Mouse (Mus musculus) limb, embryonic 15.5 days (tissue): ENCODE measurements around the gene Daam1. TPM values are rescaled to one million over a fixed set of nuclear protein-coding genes. Genes with fewer than 3 reads are reported as not detected.

Experiments used
- ATAC-seq: fragments of 200-750 bp; cut with Nextera tagmentation; 2 replicates; pipeline ENCODE4 v1.8.0; 2017; ENCODE audit warnings: low read depth, moderate TSS enrichment; ENCODE audit not compliant: insufficient number of reproducible peaks, low FRiP score, low TSS enrichment
- H3K27ac ChIP-seq: fragments of 300-500 bp; sonication (generic); 2 replicates; pipeline ENCODE4 v1.5.1; 2015; ENCODE audit warnings: moderate library complexity, mild to moderate bottlenecking, inconsistent platforms
- H3K27me3 ChIP-seq: fragments of 300-500 bp; sonication (generic); 2 replicates; pipeline ENCODE4 v1.6.1; 2015; ENCODE audit warnings: inconsistent platforms
- H3K36me3 ChIP-seq: fragments of 300-500 bp; sonication (generic); 2 replicates; pipeline ENCODE4 v1.6.1; 2015; ENCODE audit warnings: inconsistent platforms
- H3K4me1 ChIP-seq: fragments of 300-500 bp; sonication (generic); 2 replicates; pipeline ENCODE4 v1.6.1; 2015; ENCODE audit warnings: inconsistent platforms
- H3K4me2 ChIP-seq: fragments of 300-500 bp; sonication (generic); 2 replicates; pipeline ENCODE4 v1.6.1; 2015; ENCODE audit warnings: mild to moderate bottlenecking, inconsistent platforms
- H3K4me3 ChIP-seq: fragments of 300-500 bp; sonication (generic); 2 replicates; pipeline ENCODE4 v1.5.1; 2015; ENCODE audit warnings: mild to moderate bottlenecking, inconsistent platforms
- H3K9ac ChIP-seq: fragments of 300-500 bp; sonication (generic); 2 replicates; pipeline ENCODE4 v1.6.1; 2015; ENCODE audit warnings: inconsistent platforms
- H3K9me3 ChIP-seq: fragments of 300-500 bp; sonication (generic); 2 replicates; pipeline ENCODE4 v1.6.1; 2016; ENCODE audit warnings: inconsistent platforms
- WGBS: fragments of 180-500 bp; shearing (Covaris S2); methylation state at CpG from one replicate; pipeline ENCODE4 v1.1.7; 2015; 5-methylcytosine and 5-hydroxymethylcytosine counted together
- polyA plus RNA-seq: library from polyadenylated mRNA; unstranded; fragments of >200 nt; fragmentation: Nextera tagmentation; extraction: Ambion mirVana; gene quantifications from 2 replicates; pipeline ENCODE4 v1.2.1, GENCODE M21; 2015

Daam1 gene
- polyA plus RNA-seq, 1 experiment from 2014 or later = 10.5 TPM

DNA sequence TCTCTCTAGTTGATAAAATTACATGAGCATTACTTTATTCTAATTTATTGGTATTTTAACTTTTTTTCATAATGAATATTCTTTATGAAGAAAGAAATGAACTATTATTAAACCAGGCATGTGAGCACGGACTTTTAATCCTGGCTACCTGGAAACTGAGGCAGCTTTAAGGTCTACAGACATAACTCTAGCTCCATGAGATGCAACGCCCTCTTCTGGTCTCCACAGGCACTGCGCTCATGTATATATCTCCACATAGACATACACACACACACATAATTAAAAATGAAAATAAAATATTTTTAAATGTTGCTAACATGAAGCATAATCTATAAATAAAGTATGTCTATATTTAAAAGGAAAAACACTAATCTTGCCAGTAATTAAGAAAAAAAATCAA, 21.3 kb upstream of the Daam1 start:
- H3K27me3 ChIP-seq = no peaks in the 10 kb centered on the region
- H3K4me3 ChIP-seq = no peak overlapping the region
- ATAC-seq = no peak
- H3K4me2 ChIP-seq = no peak overlapping the region
- H3K9me3 ChIP-seq = no peaks in the 10 kb centered on the region
- no peak overlapping the region for H3K9ac ChIP-seq
- H3K27ac ChIP-seq = no peak overlapping the region
- no peaks in the 10 kb centered on the region for H3K4me1 ChIP-seq
- WGBS = 91% methylated on average over 3 of the region's 3 CpGs
- H3K36me3 ChIP-seq = no peaks in the 10 kb centered on the region

DNA sequence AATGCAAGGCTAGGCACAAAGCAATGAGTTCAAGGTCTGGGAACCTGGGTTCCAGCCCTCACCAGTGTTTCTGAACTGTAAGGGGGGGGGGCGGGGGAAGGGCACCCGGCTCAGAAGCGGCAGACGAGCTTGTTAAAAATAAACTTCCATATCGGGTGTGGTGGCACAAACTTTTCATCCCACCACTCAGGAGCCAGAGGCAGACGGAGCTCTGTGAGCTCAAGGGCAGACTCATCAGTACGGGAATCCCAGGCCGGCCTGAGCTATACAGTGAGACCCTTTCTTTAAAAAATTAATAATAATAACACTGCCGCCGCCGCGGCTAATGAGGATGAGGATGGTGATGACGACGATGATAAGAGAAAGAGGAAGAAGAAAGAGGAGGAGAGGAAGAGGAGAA, 18.3 kb upstream of the Daam1 start:
- H3K9me3 ChIP-seq = no peaks in the 10 kb centered on the region
- no peak overlapping the region for H3K4me3 ChIP-seq
- H3K9ac ChIP-seq = no peak overlapping the region
- H3K4me2 ChIP-seq = no peak overlapping the region
- H3K4me1 ChIP-seq = no peaks in the 10 kb centered on the region
- H3K27me3 ChIP-seq = no peaks in the 10 kb centered on the region
- H3K27ac ChIP-seq = no peak overlapping the region
- WGBS = 83% methylated on average over 14 of the region's 14 CpGs
- no peaks in the 10 kb centered on the region for H3K36me3 ChIP-seq
- no peak for ATAC-seq

DNA sequence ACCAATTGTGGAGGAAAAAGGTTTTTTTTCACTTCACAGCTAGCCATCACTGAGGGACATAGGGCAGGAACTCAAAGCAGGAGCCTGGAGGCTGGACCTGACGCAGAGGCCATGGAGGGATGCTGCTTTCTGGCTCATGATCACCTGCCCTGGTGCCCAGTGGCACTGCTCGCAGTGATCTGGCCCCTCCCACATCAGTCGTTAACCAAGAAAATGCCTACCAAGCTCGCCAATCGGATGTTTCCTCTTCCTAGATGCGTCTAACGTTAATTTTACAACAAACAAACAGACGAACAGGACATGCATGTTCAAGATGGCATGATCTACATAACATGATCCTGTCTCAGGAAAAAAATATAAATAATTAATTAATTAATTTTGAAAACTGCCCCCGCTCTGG, 17.6 kb upstream of the Daam1 start:
- Histone ChIP-seq H3K27me3 (no peaks in the 10 kb centered on the region), H3K4me2 (no peak overlapping the region), H3K9ac (no peak overlapping the region), H3K9me3 (no peaks in the 10 kb centered on the region), H3K4me1 (no peaks in the 10 kb centered on the region), H3K27ac (no peak overlapping the region), H3K4me3 (no peak overlapping the region), H3K36me3 (no peaks in the 10 kb centered on the region)
- ATAC-seq = no peak
- 86% methylated on average over 9 of the region's 9 CpGs for WGBS

DNA sequence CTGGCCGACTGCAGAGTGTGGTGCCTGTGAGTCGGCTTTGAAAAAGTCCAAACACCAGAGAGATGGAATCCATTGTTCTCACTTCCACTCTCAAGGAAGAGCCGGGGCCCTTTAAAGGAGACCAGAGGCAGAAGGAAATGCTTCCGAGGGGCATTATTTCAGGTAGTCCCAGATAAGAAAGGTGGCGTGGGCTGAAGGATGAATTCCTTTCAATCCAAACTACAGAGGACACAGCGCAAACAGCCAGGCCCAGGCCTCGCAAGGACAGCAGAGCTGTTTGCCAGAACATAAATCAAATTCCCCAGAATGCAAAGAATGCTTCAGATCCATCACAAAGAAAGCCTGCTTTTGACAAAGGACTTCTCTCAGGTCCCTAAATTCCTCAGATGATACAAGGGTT, 17.1 kb upstream of the Daam1 start:
- Histone ChIP-seq H3K9me3 (no peaks in the 10 kb centered on the region), H3K4me3 (no peak overlapping the region), H3K27me3 (no peaks in the 10 kb centered on the region), H3K9ac (no peak overlapping the region), H3K4me1 (no peaks in the 10 kb centered on the region), H3K36me3 (no peaks in the 10 kb centered on the region), H3K27ac (no peak overlapping the region), H3K4me2 (no peak overlapping the region)
- WGBS = 41% methylated on average over 7 of the region's 7 CpGs
- no peak for ATAC-seq

DNA sequence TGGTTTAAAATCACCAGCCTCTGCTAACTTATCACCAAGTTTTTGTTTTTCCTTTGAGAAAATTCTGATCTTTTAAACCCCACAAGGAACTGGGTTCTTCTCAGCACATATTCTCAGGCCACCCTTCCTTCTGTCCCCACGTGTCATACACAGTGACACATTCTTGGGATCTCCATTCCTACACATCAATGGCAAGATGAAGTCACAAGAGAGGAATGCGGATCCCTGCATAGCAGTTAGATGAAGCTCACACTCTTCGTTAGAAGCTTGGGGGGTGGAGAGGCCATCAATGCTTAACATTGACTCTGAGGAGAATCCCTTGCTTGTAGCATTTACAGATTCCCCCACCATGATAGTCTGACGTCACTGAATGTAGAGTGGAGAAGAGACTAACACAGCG, 10.8 kb upstream of the Daam1 start:
- no peak overlapping the region for H3K4me2 ChIP-seq
- H3K4me3 ChIP-seq = no peak overlapping the region
- H3K9ac ChIP-seq = no peak overlapping the region
- no peak overlapping the region for H3K27ac ChIP-seq
- H3K4me1 ChIP-seq = no peaks in the 10 kb centered on the region
- H3K27me3 ChIP-seq = no peaks in the 10 kb centered on the region
- WGBS = 71% methylated on average over 5 of the region's 5 CpGs
- H3K9me3 ChIP-seq = no peaks in the 10 kb centered on the region
- no peak for ATAC-seq
- H3K36me3 ChIP-seq = no peaks in the 10 kb centered on the region

DNA sequence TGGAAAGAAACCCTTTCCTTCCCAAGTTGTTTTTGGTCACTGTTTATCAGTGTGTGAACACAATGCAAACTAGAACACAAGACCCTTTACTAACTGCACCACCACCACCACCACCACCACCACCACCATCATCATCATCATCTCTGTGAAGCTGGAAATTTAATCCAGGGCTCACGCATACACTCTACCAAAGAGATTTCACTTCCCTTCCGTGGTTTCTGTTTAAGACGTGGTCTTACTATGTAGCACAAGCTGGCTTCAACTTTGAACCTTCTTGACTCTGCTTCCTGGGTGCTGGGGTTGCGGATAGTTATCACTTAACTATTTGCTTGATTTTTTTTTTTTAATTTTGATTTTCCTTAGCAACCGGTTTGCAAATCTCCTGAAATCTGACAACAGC, 9.6 kb upstream of the Daam1 start:
- Histone ChIP-seq H3K9me3 (no peaks in the 10 kb centered on the region), H3K4me1 (no peaks in the 10 kb centered on the region), H3K27me3 (no peaks in the 10 kb centered on the region), H3K27ac (no peak overlapping the region), H3K4me2 (no peak overlapping the region), H3K36me3 (no peaks in the 10 kb centered on the region), H3K9ac (no peak overlapping the region), H3K4me3 (no peak overlapping the region)
- WGBS = 90% methylated on average over 5 of the region's 5 CpGs
- no peak for ATAC-seq

DNA sequence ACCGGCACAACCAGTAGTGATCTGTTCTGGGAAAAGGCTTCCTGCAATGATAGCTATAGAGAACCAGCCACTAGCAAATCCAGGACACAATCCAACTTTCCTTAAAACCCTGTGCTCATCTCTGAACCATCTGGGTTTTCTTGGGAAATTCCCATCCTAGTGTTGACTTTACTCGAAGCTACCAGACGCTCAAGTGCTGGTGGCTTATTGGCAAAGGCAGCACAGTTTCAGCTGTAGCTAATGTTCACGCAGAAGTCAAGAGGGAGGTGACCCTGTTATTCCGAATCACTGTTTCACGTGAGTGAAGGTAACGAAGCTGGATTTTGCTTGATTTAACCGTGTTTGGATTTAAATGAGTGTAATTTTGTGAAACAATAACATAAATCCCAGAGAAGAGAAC, 9.1 kb upstream of the Daam1 start:
- ATAC-seq = no peak

DNA sequence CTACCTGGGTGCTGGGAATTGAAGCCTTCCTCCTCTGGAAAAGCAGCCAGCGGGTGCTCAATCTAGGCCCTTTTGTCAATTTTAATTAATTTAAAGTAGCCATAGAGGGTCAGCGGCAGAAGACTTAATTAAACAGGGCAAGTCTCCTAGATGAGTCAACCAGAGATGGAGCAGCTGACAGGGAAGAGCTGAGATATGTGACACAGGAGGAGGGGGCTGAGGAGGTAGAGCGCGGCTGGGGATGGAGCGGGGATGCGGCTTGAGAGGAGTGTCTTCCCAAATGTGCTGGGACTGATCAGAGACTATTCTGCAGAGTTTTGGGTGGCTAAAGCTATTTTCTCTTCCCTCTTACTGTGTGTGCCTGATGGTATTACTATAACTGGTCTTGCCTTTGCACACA, 6.0 kb upstream of the Daam1 start:
- no peak for ATAC-seq
- Histone ChIP-seq H3K9ac (no peak overlapping the region), H3K4me2 (no peak overlapping the region), H3K27me3 (no peaks in the 10 kb centered on the region), H3K9me3 (no peaks in the 10 kb centered on the region), H3K36me3 (no peaks in the 10 kb centered on the region), H3K4me3 (no peak overlapping the region), H3K27ac (no peak overlapping the region), H3K4me1 (no peaks in the 10 kb centered on the region)
- WGBS = 79% methylated on average over 6 of the region's 6 CpGs

More for the DNA sequence above, 9.1 kb upstream of the Daam1 start:
- no peaks in the 10 kb centered on the region for H3K36me3 ChIP-seq
- H3K4me3 ChIP-seq = no peak overlapping the region
- no peaks in the 10 kb centered on the region for H3K9me3 ChIP-seq
- no peak overlapping the region for H3K4me2 ChIP-seq
- no peak overlapping the region for H3K27ac ChIP-seq
- H3K4me1 ChIP-seq = no peaks in the 10 kb centered on the region
- H3K9ac ChIP-seq = no peak overlapping the region
- WGBS = 83% methylated on average over 8 of the region's 8 CpGs
- no peaks in the 10 kb centered on the region for H3K27me3 ChIP-seq

DNA sequence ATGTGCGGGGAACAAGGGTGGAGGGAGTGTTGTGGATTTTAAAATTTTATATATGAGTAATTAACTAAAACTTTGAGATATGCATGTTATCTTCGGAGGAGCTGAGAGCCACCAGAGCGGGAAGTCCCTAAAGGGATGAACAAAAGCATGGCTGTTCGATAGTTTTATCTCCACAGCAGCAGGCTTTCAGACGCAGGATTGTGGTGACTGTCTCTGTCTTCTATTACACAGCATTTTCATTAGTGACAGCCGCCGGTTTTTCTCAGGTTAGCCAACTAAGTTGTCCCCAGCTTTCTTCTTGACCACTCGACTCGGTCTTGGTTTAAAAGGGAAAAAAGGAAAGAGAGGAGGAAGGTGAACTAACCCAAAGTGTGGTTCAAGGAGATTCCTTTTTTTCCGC, 739 bp upstream of the Daam1 start:
- Histone ChIP-seq H3K9me3 (no peaks in the 10 kb centered on the region), H3K9ac (peak overlapping the region; percentile 54; the same call in 1 of the 2 replicates), H3K36me3 (no peaks in the 10 kb centered on the region), H3K4me3 (peak overlapping the region; percentile 95), H3K4me2 (peak overlapping the region; percentile 60), H3K27ac (0 out of 2 replicates have a peak overlapping the region, but pooled peaks have one; percentile 43), H3K4me1 (peaks cover 18% of the 10 kb centered on the region), H3K27me3 (no peaks in the 10 kb centered on the region)
- 14% methylated on average over 10 of the region's 10 CpGs for WGBS
- ATAC-seq = no peak

DNA sequence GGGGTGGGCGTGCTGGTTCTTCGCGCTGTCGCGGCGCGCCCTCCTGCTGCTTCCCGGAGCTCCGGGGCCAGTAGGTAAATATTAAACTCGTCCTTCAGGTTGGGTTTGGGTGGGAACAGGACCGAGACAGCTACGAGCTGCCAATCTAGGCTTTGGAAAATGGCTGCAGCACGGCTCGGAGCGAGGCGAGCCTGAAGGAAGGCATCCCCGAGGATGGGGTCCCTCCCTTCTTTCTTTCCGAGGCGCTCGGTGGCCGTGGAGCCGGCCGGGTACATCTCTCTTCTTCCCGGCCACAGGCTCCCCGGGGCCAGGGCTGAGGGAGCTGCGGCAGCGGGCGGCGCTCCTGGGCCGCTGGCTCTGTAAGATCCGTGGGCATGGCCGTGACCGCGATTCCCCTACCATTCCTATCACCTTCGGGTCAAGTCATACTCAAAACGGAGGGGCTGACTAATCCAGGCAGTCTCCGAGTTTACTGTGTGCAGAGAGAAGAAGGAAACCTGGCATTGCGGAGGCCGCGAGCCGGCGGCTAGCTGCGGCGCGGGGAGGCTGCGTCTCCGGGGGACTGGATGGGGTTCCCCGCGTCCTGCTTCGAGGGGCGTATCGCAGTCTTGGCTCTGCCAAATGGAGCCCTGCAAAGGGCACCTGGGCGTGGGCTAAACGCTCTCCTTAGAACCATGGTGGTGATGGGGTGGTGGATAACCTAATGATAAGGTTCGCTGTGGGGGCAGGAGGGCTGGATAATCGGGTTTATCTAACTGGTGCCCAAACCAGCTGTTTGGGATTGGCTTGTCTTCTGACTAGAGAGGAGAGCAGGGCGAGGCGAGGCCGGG, 595 bp downstream of the Daam1 start:
- WGBS = under 1% methylated on average over 59 of the region's 59 CpGs

DNA sequence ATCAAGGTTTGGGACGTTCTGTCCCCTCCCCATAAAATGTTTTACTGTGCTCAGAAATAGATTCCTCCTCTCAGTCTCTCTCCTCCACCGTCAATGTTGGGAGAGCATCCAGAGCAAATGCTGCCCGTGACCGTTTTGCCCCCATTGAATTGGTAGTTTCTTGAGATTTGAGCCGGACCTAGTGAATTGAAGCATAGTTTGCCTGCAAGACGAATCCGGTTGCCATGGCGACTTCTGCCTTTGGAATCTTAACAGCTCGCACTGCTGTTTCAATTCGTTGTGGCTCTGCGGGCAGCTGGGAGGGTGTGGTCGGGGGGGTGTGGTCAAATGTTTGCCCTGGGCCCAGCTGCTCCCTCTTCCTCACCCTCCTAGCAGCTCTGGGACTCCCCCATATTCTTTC, 1.3 kb downstream of the Daam1 start:
- Histone ChIP-seq H3K9ac (peak overlapping the region; percentile 79; the same call in 1 of the 2 replicates), H3K4me3 (peak overlapping the region; percentile 95), H3K27ac (peak overlapping the region; percentile 94), H3K27me3 (no peaks in the 10 kb centered on the region), H3K9me3 (no peaks in the 10 kb centered on the region), H3K4me1 (peaks cover 22% of the 10 kb centered on the region), H3K36me3 (no peaks in the 10 kb centered on the region), H3K4me2 (peak overlapping the region; percentile 93)
- ATAC-seq = no peak
- WGBS = under 1% methylated on average over 12 of the region's 12 CpGs

More for the DNA sequence above, 595 bp downstream of the Daam1 start:
- H3K27ac ChIP-seq = peak overlapping the region; percentile 94
- no peaks in the 10 kb centered on the region for H3K36me3 ChIP-seq
- no peaks in the 10 kb centered on the region for H3K9me3 ChIP-seq
- H3K9ac ChIP-seq = peak overlapping the region; percentile 79
- H3K4me1 ChIP-seq = peaks cover 22% of the 10 kb centered on the region
- no peaks in the 10 kb centered on the region for H3K27me3 ChIP-seq
- peak overlapping the region; percentile 95 for H3K4me3 ChIP-seq
- ATAC-seq = peak; percentile 11; the same call in 1 of the 2 replicates
- peak overlapping the region; percentile 93 for H3K4me2 ChIP-seq

DNA sequence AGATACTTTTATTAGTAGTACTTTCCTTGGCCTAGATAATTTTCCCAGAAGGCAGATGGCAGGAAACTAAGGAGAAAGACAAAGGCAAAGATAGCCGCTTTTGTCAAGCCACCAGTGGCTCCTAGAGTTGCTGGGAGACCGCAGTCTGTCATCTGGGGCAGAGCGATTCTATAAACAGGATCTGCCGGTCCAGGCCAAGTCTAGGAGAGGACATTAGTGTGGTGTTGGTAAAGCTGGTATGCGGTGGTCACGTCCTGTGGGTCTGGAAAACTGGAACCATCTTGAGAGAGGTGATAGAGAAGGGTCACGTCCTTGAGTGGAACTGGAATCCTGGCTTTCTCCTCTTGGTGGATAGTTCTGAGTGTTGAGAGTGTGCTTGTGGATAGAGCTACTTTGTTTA, 3.2 kb downstream of the Daam1 start:
- Histone ChIP-seq H3K4me3 (no peak overlapping the region), H3K36me3 (no peaks in the 10 kb centered on the region), H3K4me2 (no peak overlapping the region), H3K4me1 (peaks cover 28% of the 10 kb centered on the region), H3K27me3 (no peaks in the 10 kb centered on the region), H3K27ac (no peak overlapping the region), H3K9me3 (no peaks in the 10 kb centered on the region), H3K9ac (no peak overlapping the region)
- 73% methylated on average over 7 of the region's 7 CpGs for WGBS
- no peak for ATAC-seq
